Mouse (Mus musculus): Measurements from ENCODE around the gene Tagln2.

DNA sequence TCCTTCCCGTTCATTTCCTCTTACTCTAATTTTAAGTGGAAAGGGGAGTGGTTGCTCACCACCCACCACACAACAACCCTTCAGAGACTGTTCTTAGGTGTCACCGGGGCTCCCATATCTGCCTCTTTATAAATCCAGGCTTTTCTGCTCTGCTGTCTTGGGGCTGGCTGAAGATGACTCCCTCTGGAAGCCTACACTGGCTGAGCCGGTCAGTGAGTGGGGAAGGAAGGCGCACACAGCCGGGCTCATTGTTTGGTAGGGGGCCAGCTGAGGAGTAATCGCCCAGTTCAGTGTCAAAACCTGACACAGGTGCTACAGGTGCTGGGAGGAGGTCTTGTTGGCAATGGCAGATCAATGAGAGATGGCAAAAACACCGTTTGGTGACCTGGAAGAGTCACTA is 26.1 kb downstream of the Tagln2 start:
- TF ChIP-seq CTCF (IDR thresholded peaks at IDR 0.05; ENCODE audit: low read depth, low read length) (no peak), POLR2A (IDR thresholded peaks at IDR 0.05; ENCODE audit: borderline replicate concordance, low read depth, low read length) (no peak)

Measured in bone marrow macrophage, adult 2 months (primary cell).